Mouse (Mus musculus): ENCODE measurements around the gene Arf3. TPM values are rescaled to one million over a fixed set of nuclear protein-coding genes. Genes with fewer than 3 reads are reported as not detected.
A peak's percentile ranks its signal among the peaks of the same experiment; 100 is the strongest.

Arf3 gene
- total RNA-seq, 2 experiments from 2014 or later: 830 to 882 TPM

DNA sequence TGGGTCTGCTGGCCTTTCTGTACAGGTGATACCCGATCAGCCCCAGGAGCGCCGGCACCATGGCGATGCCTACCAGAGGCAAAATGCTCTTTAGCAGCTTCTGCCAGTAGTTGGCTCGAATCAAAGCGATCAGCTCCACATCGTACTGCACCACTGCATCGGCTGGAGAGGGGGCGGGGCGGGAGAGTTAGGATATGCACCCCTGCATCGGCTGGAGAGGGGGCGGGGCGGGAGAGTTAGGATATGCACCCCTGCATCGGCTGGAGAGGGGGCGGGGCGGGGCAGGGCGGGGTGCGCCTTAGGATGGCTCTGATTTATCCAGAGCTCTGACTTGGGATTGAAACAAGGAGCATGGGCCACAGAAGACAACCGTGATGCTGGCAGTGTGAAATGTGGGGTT is 38.6 kb downstream of the Arf3 start:
- DNase-seq (ENCODE audit: low spot score in 2 of 2): no peak

- no peak for DNase-seq (ENCODE audit: low spot score in 2 of 2)
Measured at GRCm38 (mm10) chr15:98722854-98723253, 40.2 kb downstream of the Arf3 start.

DNA sequence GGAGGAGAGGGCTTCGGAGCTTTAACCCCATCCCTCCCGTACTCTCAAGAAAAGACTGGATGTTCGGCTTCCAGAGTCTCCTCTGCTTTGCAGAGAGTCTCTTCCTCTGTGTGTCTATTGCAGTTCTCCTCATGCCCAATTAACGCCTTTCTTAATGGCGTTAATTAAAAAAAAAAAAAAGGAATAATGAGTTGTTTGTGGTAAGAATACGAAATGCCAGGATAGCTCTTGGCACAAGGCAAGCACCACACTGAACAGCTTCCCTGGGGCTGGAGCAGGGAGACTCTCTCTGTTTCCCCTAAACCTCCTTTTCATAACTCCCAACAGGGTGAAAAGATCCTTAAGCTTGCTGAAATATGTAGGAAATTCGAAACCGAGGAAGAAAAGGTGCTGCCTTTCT is 40.8 kb downstream of the Arf3 start:
- DNase-seq (ENCODE audit: low spot score in 2 of 2): no peak

GRCm38 (mm10) chr15:98717301-98717700 is 45.7 kb downstream of the Arf3 start:
- DNase-seq (ENCODE audit: low spot score in 2 of 2): no peak

DNA sequence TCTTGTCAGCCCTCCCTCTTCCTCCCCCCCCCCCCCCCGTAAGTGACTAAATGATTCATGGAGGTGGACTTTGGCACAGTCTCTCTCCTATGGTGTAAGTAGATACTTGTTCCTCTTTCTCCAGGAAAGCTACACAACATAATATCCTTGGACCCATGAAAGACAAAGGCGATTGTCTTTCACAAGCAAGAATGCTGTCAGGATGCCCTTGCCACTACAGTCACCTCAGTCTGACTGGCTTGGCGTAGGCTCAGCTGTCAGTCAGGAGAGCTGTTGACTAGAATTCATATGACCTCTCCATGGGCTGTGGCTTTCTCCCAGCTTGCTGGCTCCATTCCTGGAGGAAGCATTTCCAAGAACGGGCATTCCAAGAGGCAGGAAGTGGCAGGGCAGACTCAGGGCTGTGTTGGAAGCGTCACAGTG is 48.8 kb downstream of the Arf3 start:
- no peak for DNase-seq (ENCODE audit: low spot score in 2 of 2)

GRCm38 (mm10) chr15:98710442-98710841 is 52.6 kb downstream of the Arf3 start:
- peak; percentile 44 to 72 for DNase-seq (ENCODE audit: low spot score in 2 of 2)

- DNase-seq (ENCODE audit: low spot score in 2 of 2): peak; percentile 74 to 94
Measured at GRCm38 (mm10) chr15:98707766-98708372, 55.1 kb downstream of the Arf3 start, which contains the start of gene Ccdc65. Gene Ccdc65 (plus strand): TSS chr15:98708207.

DNA sequence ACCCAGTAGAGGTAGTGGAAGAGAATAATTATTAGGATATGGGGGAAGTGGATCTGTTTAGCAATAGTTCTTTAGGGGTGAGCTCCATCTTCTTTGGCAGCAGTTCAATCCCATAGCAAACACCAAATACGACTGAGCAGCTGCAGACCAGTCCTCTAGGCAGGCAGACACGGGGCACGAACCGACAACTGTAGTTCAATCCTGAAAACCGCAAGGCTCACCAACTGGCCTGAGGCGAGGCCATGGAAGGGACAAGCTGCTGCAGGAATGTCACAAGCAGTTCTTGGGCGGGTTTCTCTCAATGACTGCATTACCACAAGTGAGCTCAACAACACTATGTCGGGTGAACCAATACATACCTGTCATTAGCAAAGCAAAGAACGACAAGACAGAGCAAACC is 58.7 kb downstream of the Arf3 start:
- no peak for DNase-seq (ENCODE audit: low spot score in 2 of 2)

DNA sequence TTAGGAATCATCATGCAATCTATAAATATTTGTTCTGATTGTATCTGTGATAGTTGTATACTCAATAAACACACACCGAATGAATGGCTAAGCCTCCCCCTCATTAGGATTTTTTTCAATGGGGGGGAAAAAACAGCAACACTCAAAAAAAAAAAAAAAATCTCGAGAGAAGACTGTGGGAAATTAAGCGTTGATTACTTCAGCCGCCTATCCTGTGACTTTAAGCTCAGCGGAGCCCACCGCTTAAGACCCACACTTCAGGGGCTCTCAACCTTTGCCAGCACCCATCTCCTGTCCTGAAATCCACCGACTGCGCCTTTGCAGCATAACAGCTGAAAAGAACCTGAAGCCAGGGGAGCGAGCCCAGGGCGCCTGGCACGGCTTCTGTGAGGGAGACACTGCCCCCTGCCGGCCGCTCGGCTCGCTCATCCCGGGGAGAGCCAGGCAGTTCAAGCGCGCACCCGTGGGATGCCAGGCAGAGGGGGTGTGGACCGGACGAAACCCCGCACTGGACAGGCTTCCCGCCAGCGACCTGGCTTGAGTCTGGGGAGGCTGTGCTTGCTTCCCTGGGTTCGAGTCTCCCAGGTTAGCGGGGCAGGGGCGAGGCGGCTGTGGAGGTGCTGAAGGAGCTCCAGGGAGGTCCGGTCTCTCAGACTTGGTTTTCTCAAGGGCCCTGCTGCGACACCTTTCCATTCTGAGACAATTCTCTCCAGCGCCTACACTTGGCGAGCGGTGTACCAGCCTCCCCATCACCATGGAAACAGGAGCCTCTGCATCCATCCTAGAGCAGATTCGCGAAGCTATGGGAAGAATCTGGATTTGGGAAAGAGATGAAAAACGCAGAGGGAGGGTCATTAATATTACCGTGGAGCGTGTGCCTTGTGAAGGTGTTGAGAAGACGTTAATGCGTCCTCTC is 63.6 kb downstream of the Arf3 start:
- peak; percentile 86 to 91 for DNase-seq (ENCODE audit: low spot score in 2 of 2)

GRCm38 (mm10) chr15:98696216-98696615 is 66.8 kb downstream of the Arf3 start:
- DNase-seq (ENCODE audit: low spot score in 2 of 2): no peak

GRCm38 (mm10) chr15:98695726-98696125 is 67.3 kb downstream of the Arf3 start:
- no peak for DNase-seq (ENCODE audit: low spot score in 2 of 2)

- no peak for DNase-seq (ENCODE audit: low spot score in 2 of 2)
Measured at GRCm38 (mm10) chr15:98692171-98692715, 70.8 kb downstream of the Arf3 start.

GRCm38 (mm10) chr15:98691486-98692147 is 71.4 kb downstream of the Arf3 start:
- no peak for DNase-seq (ENCODE audit: low spot score in 2 of 2)

DNA sequence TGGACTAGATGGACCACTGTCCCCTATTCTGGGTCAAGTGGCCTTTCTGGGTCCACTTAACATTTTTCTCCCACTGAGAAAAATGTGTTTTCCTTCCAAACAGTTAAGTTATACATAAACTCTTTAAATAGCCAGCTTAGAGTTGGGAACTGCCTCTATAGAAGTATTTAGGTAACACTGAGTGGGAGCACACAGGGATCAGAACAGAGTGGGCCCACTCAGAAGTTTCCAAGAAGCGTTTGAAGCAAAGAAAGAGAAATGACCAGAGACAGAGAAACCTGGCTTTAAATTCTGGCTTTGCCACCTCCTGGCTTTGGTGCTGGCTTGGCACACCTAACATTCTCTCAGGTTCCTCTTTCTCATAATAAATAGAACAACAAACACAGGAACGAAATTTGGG is 73.3 kb downstream of the Arf3 start:
- no peak for DNase-seq (ENCODE audit: low spot score in 2 of 2)

Other genes starting within 250 kb of the Arf3 start
- 10 to 100 TPM; 54.3 to 56.3 TPM for gene Kansl2, start 228.9 kb downstream of the Arf3 start, total RNA-seq (2021)
- 10 to 100 TPM; 39.6 to 43.9 TPM for gene Ccnt1, start 192.3 kb downstream of the Arf3 start, total RNA-seq (2021)
- gene 4930415O20Rik, start 192.2 kb downstream of the Arf3 start, total RNA-seq (2021): not detected
- 10 to 100 TPM; 46.5 to 48.2 TPM for gene Adcy6, start 153.1 kb downstream of the Arf3 start, total RNA-seq (2021)
- gene Cacnb3, start 132.4 kb downstream of the Arf3 start, total RNA-seq (2021): 100 to 1,000 TPM; 217 to 222 TPM
- gene Ddx23, start 100.3 kb downstream of the Arf3 start, total RNA-seq (2021): 100 to 1,000 TPM in 1 of 2 experiments, 10 to 100 TPM in 1; 89.8 to 108 TPM
- 1 to 10 TPM; 6.3 to 8.0 TPM for gene Rnd1, start 85.8 kb downstream of the Arf3 start, total RNA-seq (2021)
- gene Ccdc65, start 55.0 kb downstream of the Arf3 start, total RNA-seq (2021): 1 to 10 TPM; 7.4 to 9.7 TPM
- gene Fkbp11, start 35.0 kb downstream of the Arf3 start, total RNA-seq (2021): 1 to 10 TPM in 1 of 2 experiments, under 1 TPM in 1; 0.97 to 1.4 TPM
- under 1 TPM; 0.23 to 0.64 TPM for gene Wnt10b, start 14.9 kb upstream of the Arf3 start, total RNA-seq (2021)
- gene Wnt1, start 26.6 kb upstream of the Arf3 start, total RNA-seq (2021): not detected
- 1,000 to 10,000 TPM; 1,780 to 1,859 TPM for gene Ddn, start 46.3 kb upstream of the Arf3 start, total RNA-seq (2021)
- gene Prkag1, start 68.3 kb upstream of the Arf3 start, total RNA-seq (2021): 10 to 100 TPM; 50.6 to 51.1 TPM
- 100 to 1,000 TPM in 1 of 2 experiments, 10 to 100 TPM in 1; 89.1 to 103 TPM for gene Kmt2d, start 108.0 kb upstream of the Arf3 start, total RNA-seq (2021)
- 1 to 10 TPM; 5.7 to 6.3 TPM for gene Rhebl1, start 131.3 kb upstream of the Arf3 start, total RNA-seq (2021)
- under 1 TPM; 0.08 to 0.15 TPM for gene Dhh, start 135.3 kb upstream of the Arf3 start, total RNA-seq (2021)
- gene Lmbr1l, start 155.0 kb upstream of the Arf3 start, total RNA-seq (2021): 10 to 100 TPM; 13.7 to 14.0 TPM
- gene Tuba1b, start 171.4 kb upstream of the Arf3 start, total RNA-seq (2021): 100 to 1,000 TPM; 448 to 490 TPM
- not detected for gene Gm49450, start 190.3 kb upstream of the Arf3 start, total RNA-seq (2021)
- gene Tuba1a, start 190.5 kb upstream of the Arf3 start, total RNA-seq (2021): 100 to 1,000 TPM; 699 to 750 TPM

Measured in layer of hippocampus, adult 18-20 months (tissue).